Mouse (Mus musculus) adrenal gland, postnatal 14 days (tissue): ENCODE data around the gene Olfr1436. TPM values are rescaled to one million over a fixed set of nuclear protein-coding genes. Genes with fewer than 3 reads are reported as not detected.
"Not testable (repeated sequence)": the region's sequence is repeated elsewhere in the genome, so short reads cannot be mapped to it uniquely, and the experiment has no call there.

Experiments used
- DNase-seq: peaks from one replicate; pipeline ENCODE4 v3.0.0; 2021; ENCODE audit warnings: mixed read lengths
- long read RNA-seq, 2 experiments: library from polyadenylated mRNA; stranded (forward); transcript quantifications; one replicate each; pipeline ENCODE4 v2.0.0; 2021
- total RNA-seq: library from RNA; stranded (reverse); gene quantifications from 2 replicates; pipeline ENCODE4 v1.2.3, GENCODE M21; 2021

The Olfr1436 gene
- total RNA-seq, result not detected in 2 replicates
- long read RNA-seq, experiment 1, result 0 reads
- long read RNA-seq, experiment 2, result 0 reads

DNA sequence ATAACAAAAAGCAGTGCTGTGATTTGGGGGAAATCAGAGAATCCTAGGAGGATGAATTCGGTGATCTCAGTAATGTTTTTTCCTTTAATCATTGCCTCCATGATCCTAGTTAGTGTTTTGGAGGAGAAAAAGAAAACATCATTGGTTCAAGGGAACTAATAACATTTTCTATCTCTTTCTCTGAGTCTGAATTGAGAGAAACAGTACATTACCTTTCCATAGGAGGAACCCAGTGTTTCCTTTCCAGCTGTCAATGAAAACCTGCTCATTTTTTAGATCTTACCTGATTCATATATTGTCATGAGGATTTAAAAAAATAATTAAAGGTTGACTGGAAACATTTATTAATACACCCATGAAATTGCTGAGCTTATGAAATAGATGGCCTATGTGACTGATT lies at the start of gene Olfr1436:
Gene Olfr1436, minus strand, starts transcription at position 101 of the 400 bp plus-strand sequence.
- not testable (repeated sequence) for DNase-seq

DNA sequence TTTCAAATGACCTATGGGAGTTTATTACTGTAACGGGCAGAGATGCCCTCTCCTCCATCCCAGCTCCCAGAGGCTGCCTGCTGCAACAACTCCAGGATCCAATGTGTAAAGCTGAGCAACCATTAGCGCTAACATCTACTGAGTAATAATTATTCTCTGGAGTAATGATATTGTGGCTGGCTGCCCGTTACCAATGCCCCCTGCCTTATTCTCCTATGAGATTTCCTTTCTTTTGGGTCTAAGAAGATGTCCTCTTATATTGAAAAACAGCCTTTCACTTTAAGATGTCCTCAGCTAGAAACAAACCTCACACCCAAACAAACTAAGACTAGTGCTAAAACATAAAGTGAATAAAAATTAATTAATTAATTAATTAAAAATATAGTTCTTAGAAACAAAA lies 36.9 kb upstream of the Olfr1436 start, which contains the start of gene Olfr1438-ps1:
Gene Olfr1438-ps1, minus strand, starts transcription at position 101 of the 400 bp plus-strand sequence.
- DNase-seq, result no peak

DNA sequence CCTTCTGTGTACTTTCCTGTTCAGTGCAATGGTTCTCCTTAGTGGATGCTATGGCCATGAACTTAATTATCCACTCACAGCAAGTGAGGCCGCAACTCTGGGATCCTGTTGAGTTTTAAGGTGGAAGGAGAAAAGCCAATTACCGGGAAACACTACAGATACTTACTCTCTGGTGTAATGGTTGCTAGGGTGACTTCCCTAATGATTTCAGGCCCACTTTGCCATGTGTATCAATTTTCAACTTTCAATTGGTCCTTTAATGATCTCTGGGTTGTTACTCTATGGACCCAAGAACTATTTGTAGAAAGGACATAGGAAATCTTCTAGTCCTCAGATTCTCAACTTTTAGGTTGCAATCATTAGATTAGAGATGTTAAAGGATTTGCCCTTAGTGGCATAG lies 26.1 kb upstream of the Olfr1436 start, which contains the start of gene Olfr1437:
Gene Olfr1437, minus strand, starts transcription at position 101 of the 400 bp plus-strand sequence.
- no peak for DNase-seq

DNA sequence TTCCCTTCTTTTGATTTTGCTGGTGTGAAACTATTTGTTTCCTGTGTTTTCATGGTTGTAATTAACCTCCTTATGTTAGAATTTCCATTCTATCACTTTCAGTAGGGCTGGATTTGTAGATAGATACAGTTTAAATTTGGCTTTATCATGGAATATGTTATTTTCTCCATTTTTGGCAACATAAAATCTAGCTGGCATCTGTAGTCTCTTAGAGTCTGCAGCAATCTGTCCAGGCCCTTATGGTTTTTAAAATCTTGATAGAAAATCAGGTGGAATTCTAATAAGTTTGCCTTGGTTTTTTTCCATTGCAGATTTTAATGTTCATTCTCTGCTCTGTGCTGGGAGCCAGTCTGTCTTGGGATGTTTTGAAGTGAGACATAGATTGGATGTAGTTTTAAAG lies 6.0 kb downstream of the Olfr1436 start:
- DNase-seq, result no peak

DNA sequence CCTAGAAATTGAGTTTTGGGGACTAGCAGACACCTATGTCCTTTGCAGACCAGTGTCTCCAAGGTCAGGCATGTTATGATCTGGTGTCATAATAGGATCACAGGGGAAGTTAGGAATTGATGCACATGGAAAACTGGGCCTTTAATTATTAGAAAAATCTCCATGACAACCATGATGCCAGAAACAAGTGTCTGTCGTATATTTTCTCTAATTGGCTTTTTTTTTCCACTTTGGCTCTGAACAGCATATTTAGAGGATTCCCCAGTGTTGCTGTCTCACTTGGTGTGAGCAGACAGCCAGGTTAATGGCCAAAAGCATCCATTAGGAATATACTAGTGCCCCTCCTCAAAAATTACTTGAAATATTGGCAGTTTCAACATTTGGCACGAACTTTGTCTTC lies 19.4 kb downstream of the Olfr1436 start, which contains the start of gene Olfr1434:
Gene Olfr1434, plus strand, starts transcription at position 301 of the 400 bp plus-strand sequence.
- no peak for DNase-seq

DNA sequence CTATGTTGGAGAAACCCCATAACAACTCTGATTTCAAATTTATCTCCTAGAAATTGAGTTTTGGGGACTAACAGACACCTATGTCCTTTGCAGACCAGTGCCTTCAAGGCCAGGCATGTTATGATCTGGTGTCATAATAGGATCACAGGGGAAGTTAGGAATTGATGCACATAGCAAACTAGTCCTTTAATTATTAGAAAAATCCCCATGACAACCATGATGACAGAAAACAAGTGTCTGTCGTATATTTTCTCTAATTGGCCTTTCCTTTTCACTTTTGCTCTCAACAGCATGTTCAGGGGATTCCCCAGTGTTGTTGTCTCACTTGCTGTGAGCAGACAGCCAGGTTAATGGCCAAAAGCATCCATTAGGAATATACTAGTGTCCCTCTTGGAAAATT lies 38.2 kb downstream of the Olfr1436 start, which contains the start of gene Olfr235:
Gene Olfr235, plus strand, starts transcription at position 301 of the 400 bp plus-strand sequence.
- DNase-seq, result no peak

Other genes with a start within 250 kb of the Olfr1436 start
- not detected in 2 replicates for gene Olfr1424, start 236.4 kb downstream of the Olfr1436 start, total RNA-seq
- not detected in 2 replicates for gene Olfr1425, start 221.4 kb downstream of the Olfr1436 start, total RNA-seq
- gene Olfr1426, start 207.1 kb downstream of the Olfr1436 start, total RNA-seq, result not detected in 2 replicates
- gene Olfr1427, start 195.8 kb downstream of the Olfr1436 start, total RNA-seq, result not detected in 2 replicates
- gene Olfr1428, start 183.2 kb downstream of the Olfr1436 start, total RNA-seq, result not detected in 2 replicates
- not detected in 2 replicates for gene Olfr76, start 175.9 kb downstream of the Olfr1436 start, total RNA-seq
- gene Olfr1555-ps1, start 129.0 kb downstream of the Olfr1436 start, total RNA-seq, result not detected in 2 replicates
- not detected in 2 replicates for gene Olfr1431, start 98.5 kb downstream of the Olfr1436 start, total RNA-seq
- gene Olfr1432, start 66.5 kb downstream of the Olfr1436 start, total RNA-seq, result not detected in 2 replicates
- not detected in 2 replicates for gene Olfr262, start 57.5 kb downstream of the Olfr1436 start, total RNA-seq
- gene Olfr235, start 38.1 kb downstream of the Olfr1436 start, total RNA-seq, result not detected in 2 replicates
- not detected in 2 replicates for gene Olfr1434, start 19.3 kb downstream of the Olfr1436 start, total RNA-seq
- not detected in 2 replicates for gene Olfr1437, start 26.0 kb upstream of the Olfr1436 start, total RNA-seq
- not detected in 2 replicates for gene Olfr1438-ps1, start 36.8 kb upstream of the Olfr1436 start, total RNA-seq
- gene Olfr1440, start 88.1 kb upstream of the Olfr1436 start, total RNA-seq, result not detected in 2 replicates
- gene Olfr1441, start 118.3 kb upstream of the Olfr1436 start, total RNA-seq, result not detected in 2 replicates
- not detected in 2 replicates for gene Pfpl, start 128.8 kb upstream of the Olfr1436 start, total RNA-seq
- gene Mpeg1, start 161.6 kb upstream of the Olfr1436 start, total RNA-seq, result 10.8 and 18.2 TPM in 2 replicates
- gene Dtx4, start 202.3 kb upstream of the Olfr1436 start, total RNA-seq, result 19.7 and 24.6 TPM in 2 replicates
- gene Fam111a, start 246.6 kb upstream of the Olfr1436 start, total RNA-seq, result 10.4 and 12.1 TPM in 2 replicates